Mouse (Mus musculus): ENCODE measurements around the gene Rasgrp1.

GRCm38 (mm10) chr2:117263786-117264408 is 78.9 kb downstream of the Rasgrp1 start:
- TF ChIP-seq CTCF (IDR thresholded peaks at IDR 0.05): no peak; the same call in 1 of the 2 replicates
- TF ChIP-seq POLR2A (IDR thresholded peaks at IDR 0.05; ENCODE audit: insufficient read depth, low read depth, low read length): no peak
